Mouse (Mus musculus) 3134 (cell line): ENCODE results near the gene Fam189a1.
A peak's percentile ranks its signal among the peaks of the same experiment; 100 is the strongest.

Experiments used
- DNase-seq: peaks from one replicate; pipeline ENCODE4 v3.0.0-alpha.2; 2011; ENCODE audit warnings: low spot score; ENCODE audit not compliant: insufficient read length; ENCODE audit errors: extremely low read depth

Gene Fam189a1

DNA sequence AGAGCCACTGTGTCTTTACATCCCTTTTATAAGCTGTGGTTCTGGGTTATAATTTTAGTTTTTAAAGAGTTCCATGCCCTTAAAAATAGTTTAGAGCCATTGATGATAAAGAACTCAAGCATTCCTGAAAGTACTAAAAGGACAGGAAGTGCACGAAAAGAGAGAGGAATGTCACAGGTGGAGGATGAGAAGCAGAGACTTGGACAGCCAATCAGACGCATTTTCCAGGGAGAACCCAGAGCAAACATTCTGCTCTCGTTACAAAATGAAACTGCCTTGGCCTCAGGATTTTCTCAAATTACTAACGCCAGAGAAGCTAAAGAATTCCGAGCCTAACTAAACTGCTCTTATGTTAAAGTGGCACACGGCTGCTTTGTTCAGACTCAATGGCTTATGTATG, 197.3 kb downstream of the Fam189a1 start:
- DNase-seq, result no peak

DNA sequence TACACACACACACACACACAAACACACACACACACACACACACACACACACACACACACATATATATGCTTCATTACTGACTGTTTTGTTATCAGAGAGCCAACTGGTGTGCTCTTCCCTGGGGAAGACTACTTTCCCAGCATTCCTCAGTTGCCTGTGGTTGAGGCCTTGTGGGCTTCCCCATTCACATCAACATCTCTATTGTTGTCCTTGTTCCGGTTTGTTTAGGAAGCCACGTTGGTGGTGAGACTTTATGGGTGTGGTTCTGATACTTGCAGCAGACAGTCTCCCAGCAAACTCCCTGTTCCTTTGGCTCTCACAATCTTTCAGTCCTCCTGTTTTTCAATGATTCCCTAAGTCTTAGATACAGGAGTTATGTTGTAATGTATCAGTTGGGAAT, 204.2 kb downstream of the Fam189a1 start:
- DNase-seq, result no peak

DNA sequence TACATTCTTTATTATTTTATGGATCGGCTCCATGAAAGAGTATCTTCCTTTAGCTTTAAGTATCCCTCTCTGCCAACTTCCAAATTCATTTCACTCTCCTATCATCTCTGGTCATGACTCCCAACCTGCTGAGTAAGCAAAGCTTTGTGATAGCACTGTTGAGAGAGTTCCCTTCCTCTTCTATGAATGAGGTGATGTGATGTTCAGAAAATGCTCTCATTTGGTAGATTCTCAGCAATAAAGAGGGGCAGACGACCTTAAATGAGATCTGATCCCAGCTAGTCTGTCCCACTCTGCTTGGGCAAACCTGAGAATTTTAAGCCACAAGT, 205.6 kb downstream of the Fam189a1 start:
- no peak for DNase-seq

DNA sequence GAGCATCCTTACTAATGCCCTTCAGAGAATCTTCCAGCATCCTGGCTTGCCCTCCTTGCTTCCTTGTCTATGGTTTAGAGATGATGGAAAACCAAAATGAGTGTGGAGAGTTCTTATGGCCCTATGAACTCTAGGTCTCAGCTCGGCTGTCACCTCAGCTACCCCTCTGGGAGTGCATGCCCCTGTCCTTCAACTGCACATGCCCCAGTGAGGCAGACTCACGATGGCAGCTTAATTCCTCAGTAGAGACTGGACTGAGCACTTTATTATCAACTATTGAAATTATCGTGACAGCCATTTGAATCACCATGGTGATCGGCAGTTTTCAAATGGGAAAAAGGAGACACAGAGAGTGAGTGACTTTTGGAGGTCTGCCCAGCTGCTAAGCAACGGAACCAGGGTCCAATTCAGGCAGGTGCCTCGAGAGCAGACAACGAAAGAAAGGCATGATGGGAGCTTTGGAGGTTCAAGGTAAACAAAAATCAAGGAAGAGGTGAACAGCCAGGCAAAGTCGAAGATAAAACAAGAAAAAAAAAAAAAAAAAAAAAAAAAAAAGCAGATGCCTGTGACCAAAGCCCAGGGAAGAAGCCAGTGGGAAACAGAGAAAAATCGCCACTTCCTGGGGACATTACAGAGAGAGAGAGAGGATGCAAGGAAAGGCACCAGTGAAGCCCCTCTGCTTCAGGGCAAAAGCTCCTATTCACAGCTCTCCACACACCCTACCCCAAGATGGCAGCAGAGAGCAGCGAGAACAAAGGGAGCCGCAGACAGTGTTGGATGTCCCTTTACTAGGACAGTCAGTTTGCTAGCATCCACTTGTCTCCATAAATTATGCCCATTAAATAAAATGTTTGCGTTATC, 206.2 kb downstream of the Fam189a1 start:
- DNase-seq, result no peak

DNA sequence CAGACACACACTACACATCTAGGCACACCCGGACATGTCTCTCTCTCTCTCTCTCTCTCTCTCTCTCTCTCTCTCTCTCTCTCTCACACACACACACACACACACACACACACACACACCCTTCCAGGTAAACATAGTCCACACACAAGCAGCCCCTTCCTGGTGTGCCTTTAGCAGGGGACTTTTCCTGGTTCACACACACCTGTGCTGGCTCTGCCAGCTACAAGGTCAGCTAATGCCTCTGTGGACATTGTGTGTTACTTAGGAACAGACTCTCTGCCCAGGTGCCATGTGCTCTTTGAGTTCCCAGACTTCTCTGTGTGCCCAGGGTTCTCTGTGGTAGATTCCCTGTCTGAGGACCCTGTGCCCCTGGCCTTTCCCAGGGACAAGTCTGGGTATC, 206.9 kb downstream of the Fam189a1 start:
- no peak for DNase-seq

DNA sequence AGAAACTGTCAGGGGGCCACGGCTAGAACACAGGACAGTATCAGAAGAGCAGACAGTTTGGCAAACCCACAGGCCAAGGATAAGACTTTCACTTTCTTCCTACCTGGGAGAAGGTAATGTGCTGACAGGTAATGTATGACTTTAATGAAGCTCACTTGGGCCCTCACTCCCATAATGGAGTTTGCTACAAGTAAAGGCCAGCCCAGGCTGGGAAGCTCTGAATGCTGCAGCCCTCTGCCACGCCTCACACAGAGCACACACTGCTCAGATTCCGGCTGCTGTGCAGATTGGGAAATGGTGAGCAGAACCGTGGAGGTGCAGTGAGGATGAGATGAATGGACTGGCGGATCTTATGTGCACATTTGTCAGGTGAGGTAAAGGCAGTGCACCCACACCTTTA, 211.7 kb downstream of the Fam189a1 start:
- DNase-seq, result no peak

DNA sequence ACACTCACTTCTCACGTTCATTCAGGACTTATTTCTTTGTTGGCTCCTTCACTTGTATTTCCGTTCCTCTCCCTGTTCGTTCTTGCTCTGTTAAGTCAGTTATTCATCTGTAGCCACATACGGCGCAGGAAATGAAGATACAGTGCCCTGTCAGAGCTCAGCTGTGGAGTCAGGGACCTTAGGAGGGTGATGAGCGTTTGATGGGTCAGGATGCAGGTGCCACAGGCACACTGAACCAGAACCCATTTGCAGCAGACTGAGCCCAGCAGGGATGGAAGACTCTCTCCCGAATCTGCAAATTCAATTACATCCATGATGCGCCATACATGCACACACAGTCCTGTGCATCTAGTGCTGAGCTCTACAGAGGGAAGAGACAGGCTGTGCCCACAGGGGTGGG, 212.2 kb downstream of the Fam189a1 start:
- no peak for DNase-seq

DNA sequence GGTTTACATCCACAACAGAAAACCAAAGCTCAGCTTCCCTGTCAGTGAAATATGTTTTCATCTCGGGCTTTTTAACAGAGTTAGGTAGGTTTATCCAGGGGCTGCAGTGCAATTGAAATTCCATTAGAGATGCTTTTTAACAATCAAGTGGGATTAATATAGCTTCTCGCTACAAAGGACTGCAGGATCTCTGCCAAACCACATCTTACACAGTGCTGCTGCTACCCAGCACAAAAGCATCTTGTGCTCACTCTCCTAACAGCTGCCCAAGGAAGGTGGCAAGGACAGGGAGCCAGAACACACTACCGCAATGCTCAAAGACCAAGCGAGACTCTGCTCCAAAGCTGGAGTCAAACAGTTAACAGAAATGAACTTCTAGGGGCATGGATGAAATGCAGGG, 219.4 kb downstream of the Fam189a1 start:
- DNase-seq, result no peak

DNA sequence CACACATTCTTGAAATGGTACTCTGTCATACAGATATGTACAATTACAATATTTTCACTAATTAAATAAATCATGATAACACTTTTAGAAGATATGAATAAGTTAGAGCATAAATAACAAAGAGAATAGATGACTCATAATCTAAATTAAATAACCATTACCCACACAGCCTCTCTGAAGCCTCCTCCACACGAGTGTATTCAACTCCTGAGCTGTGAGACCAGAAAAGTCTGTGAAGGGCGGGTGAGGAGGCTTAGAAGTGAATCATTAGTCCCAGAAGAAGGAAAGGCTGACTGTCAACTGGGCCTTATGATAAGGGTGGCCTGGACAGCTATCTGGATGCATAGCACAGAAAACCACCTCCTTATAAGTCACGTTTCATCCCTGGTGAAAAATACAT, 222.3 kb downstream of the Fam189a1 start:
- no peak for DNase-seq

DNA sequence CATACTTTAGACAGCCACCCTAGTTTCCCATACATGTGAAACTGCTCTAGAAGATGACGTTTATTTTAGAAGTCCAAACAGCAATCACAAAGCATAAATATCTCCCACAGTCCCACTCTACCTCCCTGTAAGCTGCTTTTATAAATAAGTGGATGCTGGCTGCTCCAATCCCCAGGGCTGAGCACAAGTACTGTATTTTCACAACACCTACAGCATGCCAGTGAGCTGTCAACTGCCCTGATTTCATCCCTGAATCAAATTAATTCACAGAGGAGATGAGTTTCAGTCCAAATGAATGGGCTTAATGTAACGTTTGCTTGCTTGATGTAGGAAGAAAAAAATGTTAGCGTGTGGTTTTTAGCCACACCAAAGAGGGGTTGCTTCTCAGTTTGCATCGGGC, 225.4 kb downstream of the Fam189a1 start:
- DNase-seq, result no peak

DNA sequence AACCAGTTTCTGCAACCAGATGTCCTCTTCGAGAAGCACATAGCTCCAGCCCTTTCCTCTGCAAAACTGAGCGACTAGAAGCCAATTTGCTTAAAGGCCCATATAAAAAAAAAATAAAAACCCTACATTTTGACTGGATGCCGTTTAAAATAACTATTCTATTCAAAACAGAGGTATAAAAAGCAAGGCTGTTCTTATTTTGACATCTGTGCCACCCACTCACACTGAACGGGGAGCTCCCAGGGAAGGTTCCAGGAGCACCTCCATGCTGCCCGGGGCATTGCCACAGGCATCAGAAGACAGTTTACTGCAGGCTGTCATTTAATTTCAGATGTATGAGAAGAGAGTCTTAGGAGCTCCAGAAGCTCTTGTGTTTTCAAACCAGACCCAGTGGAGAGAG, 232.5 kb downstream of the Fam189a1 start:
- no peak for DNase-seq

DNA sequence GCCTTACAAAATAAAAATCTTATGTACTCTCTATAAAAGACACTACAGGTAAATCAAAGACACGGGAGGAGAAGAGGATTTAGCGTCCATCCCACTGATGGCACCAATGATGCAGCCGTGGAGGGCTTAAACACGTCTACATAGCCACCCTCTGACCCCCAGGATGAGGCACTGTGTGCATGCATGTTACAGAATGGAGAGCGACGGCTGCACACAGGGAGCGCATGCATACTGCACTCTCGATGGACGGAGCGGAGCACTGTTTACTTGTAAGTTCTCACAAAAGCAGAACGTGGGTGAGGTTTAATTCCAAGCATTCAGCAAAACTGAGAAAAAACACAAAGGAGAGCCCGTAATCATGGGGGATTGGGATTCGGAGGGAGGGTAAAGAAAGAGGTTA, 235.2 kb downstream of the Fam189a1 start:
- DNase-seq, result no peak

DNA sequence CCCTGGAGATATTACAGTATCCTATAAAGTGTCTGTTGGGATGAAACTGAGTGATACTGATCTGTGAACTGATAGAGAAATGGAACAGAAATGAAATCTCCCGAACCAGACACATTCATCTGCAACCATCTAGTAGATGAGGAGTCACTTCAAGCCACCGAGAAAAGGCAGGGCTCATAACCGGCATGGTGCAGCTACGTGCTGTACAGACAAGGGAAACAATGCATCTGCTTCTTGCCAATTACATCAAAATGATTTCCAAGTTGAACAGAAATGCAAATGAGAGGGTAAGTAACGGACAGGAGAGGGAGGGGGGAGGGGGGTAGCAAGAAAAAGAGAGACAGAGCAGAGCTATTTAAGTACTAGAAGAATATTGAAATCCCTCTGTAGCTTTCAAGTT, 235.6 kb downstream of the Fam189a1 start:
- DNase-seq, result no peak

DNA sequence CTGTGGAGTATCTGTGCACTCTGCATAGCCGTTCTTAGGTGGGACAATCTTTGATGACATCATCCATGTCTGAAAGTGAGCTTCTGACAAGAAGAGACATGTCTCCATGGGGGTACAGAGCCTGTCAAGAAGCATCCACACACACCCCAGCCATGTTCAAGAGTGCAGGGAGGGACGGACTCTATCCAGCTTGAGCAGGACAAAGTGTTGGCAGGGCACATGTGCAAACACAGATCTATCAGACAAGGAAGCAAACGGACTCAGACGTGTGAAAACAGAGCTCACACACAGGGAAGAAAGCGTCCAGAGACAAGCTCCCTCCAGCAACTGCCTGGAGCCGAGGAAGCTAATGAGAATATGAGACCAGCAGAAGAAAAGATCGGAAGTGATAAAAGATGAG, 239.7 kb downstream of the Fam189a1 start:
- no peak for DNase-seq

DNA sequence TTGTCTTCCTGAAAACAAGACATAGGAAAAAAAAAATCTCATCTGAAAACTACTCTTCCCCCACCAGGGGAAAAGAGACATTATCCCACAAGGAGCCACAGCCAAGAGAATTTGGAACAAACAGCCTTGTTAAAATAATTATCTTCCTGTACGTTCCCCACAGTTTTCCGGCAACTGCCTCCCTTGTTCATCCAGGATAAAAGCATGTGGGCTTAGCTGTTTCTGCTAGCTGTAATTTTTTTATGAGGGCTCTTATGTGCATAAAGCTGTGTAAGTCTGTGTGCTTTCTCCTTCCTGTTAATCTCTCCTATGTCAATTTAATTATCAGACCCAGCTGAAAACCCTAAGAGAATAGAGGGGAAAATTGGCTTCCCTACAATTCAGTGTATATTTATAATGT, 241.2 kb downstream of the Fam189a1 start:
- DNase-seq, result no peak

DNA sequence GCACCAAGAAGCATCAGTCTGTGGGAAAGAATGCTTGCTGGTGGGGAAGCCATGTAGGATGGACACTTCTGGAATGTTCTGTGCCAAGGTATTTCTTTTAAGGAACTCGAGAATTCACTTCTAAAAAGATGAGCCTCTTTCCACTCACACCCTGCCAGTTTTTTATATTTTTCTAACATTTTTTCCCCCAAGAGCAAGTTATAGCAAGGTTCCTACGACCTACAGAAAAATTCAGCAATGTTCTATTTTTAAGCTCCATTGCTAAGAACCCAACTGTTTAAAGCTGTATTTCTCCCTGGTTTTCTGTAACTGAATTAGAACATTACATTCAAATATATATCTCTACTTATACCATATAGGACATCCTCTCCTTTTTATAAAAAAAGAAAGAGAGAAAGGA, 244.4 kb downstream of the Fam189a1 start:
- DNase-seq, result no peak

DNA sequence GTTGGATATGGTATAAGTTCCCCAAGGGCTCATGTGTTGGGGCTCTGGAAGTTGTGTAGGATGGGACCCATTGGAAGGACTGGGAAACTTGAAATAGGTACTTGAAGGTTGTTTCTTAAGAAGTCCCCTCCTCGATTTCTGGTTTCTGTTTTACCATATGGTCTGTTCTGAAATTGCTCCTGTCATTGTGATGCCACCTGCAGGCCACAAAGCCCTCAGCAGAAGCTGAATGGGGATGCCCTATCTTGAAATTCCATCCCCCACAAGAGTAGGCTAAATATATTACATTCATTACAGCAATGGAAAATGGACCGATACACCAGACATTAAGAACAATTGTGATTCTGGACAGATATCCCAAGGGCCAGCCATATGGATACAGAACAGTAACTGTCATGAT, 246.2 kb downstream of the Fam189a1 start:
- no peak for DNase-seq

DNA sequence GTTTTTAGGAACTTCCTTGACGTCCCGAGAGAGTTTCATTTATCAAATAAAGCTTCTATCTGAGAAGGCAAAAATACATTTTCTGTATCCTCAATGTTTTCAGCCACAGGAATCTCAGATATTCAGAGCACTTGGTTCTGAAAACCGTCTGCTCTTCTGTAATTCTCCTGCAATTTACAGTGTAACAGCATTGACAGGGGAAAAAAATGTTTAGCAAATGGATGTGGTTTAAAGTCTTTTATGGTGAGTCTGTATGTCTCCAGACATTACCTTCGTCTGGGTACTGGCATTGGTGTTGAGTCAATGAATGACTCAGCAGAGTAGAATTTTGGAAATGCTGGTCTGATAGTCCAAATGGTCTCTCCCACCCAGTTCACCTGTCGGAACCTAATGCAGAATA, 249.4 kb downstream of the Fam189a1 start:
- DNase-seq, result peak; percentile 61

DNA sequence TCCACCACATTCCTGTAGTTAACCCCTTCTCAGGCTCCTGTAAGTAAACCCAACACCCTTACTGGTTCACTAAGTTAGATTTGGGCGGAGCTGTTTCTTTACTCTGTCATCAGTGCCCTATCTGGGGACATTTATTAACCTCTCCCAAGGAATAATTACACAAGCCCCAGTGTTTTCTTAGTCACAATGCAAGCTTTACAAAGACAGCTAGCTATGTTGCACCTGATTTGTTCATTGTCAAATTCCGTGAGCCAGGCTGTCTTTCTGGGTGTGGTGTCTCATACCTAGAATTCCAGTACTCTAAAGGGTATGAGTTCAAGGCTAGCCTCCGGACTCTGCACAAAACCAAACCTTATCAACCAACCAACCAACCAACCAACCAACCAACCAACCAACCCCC, 250.9 kb downstream of the Fam189a1 start:
- DNase-seq, result no peak

DNA sequence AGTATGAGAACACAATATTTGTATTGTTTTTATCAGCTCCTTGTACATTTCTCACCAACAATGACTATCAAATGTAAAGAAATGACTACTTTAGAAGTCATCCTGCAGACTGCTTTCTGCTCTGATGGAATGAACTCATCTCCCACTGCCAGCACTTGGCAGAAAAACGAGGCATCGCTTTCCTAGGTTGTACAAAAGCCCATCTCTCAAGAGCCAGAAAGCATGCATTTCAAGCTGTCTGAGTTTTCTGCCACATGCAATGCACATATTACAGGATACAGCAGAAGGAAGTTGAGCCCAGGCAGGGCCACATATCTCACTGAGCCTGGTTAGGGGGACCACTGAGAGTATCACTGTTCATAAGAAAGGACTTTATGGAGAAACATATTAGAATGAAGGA, 256.1 kb downstream of the Fam189a1 start:
- no peak for DNase-seq

DNA sequence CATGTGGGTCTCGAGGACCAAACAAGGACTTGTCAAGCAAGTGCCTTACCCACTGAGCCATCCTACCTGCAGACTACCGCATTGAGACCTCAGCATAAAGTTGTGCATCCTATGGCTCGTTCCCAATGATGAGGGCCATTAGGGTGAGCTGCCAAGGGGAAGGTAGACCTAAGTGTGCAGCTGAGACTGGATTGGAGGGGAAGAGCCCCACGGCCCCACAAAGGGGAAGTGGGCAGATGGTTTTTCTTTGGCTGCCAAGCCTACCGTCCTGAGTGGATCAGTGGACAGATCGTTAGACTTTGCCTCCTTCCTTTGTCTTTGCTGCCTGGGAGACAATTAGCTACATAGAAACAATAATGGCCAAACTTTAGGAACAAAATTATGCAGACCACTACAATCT, 259.8 kb downstream of the Fam189a1 start:
- DNase-seq, result no peak

DNA sequence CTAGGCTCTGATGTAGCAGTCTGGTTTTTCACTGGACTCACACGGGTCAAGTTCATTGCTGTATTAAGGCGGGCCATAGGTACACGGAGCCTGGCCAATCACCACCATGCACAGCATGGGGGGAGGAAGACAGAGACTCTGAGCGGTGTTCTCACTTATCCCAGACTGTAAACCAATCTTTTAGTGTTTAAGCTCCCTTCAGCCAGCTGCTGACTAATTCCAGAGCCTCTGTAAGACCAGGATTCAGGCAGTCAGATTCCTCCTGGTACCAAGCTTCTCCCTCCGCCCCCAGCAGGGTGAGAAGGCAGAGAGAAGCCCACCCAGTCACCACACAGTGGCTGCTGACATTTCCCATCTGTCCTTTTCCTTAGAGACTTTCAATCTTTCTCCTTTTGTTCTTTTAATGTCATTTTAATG, 260.7 kb downstream of the Fam189a1 start:
- no peak for DNase-seq

DNA sequence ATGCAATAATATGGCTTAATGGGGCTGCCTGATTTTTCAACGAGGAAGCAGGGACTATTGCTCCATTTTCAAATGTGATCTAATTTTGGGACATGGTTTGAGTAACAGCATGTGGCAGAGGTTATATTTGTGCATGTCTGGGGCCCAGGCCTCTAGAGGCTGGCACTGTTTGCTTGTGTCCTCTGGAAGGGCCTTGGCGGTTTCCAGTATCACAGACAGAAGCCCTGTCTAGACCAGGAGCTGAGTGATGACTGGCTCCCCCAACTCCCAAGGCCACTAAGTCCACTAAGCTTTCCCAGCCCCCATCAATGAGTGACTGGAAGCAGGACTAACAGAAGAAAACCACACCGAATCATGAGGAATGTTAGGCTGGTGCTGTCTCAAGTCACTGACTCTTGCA, 265.2 kb downstream of the Fam189a1 start:
- no peak for DNase-seq
